Mouse (Mus musculus): ENCODE data around the gene Vwa8. TPM values are rescaled to one million over a fixed set of nuclear protein-coding genes. Genes with fewer than 3 reads are reported as not detected.

Vwa8 gene
- polyA plus RNA-seq, 1 experiment, result 8.7 TPM

DNA sequence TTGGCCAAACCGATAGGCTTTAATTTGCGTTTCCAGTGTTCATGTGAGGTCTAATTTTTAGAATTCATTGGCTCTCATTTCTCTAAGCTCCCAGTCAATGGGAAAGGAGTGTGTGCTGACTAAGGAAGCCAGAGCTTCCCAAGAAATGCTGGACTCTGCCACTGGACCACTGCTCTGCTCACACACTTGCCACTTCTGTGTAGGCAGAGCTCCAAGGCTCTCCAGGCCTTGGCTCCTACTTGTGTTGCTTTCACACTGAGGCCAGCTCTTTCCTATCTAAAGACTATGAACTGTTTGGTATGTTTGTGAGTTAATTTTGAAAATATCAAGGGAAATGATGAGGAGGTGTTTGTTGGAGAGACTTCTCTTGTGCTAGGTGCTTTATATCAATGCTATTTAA is 67.8 kb downstream of the Vwa8 start:
- Histone ChIP-seq H3K36me3 (ENCODE audit: control insufficient read depth, insufficient read depth, low read length) (no peaks in the 10 kb centered on the region), H3K4me1 (replicated peaks; ENCODE audit: control insufficient read depth, insufficient read depth, low read length) (peaks cover 5% of the 10 kb centered on the region), H3K27ac (ENCODE audit: control insufficient read depth, insufficient read depth, low read length) (no peak overlapping the region), H3K27me3 (ENCODE audit: control insufficient read depth, insufficient read depth, low read length) (no peaks in the 10 kb centered on the region), H3K4me3 (ENCODE audit: control insufficient read depth, insufficient read depth, low read length) (no peak overlapping the region)
- DNase-seq, result no peak
- 89% methylated on average over 2 of the region's 2 CpGs for WGBS
- TF ChIP-seq POLR2A (IDR thresholded peaks at IDR 0.05; ENCODE audit: control insufficient read depth, extremely low read depth, insufficient read depth, low read length, poor library complexity) (no peak), CTCF (IDR thresholded peaks at IDR 0.05; ENCODE audit: borderline replicate concordance, control insufficient read depth, extremely low read depth, insufficient read depth, low read length, poor library complexity) (no peak)

DNA sequence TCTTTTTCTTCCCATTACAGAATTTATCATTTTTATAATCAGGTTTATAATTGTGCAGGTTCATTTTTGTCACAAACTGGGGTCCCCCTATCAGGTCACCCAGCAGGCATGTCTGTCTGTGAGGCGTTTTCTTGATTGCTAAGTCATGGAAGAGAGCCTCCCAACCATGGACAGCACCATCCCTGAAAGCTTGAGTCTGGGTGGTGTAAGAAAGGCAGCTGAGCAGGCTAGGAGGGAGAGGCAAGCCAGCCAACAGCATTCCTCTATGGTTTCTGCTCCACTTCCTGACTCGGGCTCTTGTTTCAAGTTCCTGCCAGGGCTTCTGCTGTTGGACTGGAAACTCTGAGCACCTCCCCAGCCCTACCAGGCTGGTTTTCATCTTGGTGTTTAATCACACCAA is 72.4 kb downstream of the Vwa8 start:
- WGBS, result 82% methylated on average over 2 of the region's 2 CpGs
- no peaks in the 10 kb centered on the region for H3K36me3 ChIP-seq (ENCODE audit: control insufficient read depth, insufficient read depth, low read length)
- 0 out of 2 replicates have a peak, but pooled peaks cover 2% of the 10 kb centered on the region for H3K4me1 ChIP-seq (replicated peaks; ENCODE audit: control insufficient read depth, insufficient read depth, low read length)
- H3K27ac ChIP-seq (ENCODE audit: control insufficient read depth, insufficient read depth, low read length), result no peak overlapping the region
- no peak overlapping the region for H3K4me3 ChIP-seq (ENCODE audit: control insufficient read depth, insufficient read depth, low read length)
- H3K27me3 ChIP-seq (ENCODE audit: control insufficient read depth, insufficient read depth, low read length), result no peaks in the 10 kb centered on the region
- no peak for DNase-seq
- no peak for TF ChIP-seq POLR2A (IDR thresholded peaks at IDR 0.05; ENCODE audit: control insufficient read depth, extremely low read depth, insufficient read depth, low read length, poor library complexity)

DNA sequence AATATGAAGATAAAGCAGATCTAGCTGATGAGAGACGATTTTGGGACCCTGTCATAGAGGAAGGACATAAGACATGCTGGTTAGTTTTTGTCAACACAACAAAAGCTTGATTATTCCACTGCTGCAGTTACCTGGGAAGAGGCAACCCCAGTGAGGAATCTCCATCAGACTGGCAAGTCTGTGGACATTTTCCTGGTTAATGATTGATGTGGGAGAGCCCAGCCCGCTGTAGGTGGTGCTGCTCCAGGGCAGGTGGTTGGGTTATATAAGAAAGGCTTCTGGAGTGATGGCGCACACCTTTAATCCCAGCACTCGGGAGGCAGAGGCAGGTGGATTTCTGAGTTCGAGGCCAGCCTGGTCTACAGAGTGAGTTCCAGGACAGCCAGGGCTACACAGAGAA is 74.8 kb downstream of the Vwa8 start:
- TF ChIP-seq POLR2A (IDR thresholded peaks at IDR 0.05; ENCODE audit: control insufficient read depth, extremely low read depth, insufficient read depth, low read length, poor library complexity), result no peak
- TF ChIP-seq CTCF (IDR thresholded peaks at IDR 0.05; ENCODE audit: borderline replicate concordance, control insufficient read depth, extremely low read depth, insufficient read depth, low read length, poor library complexity), result no peak
- DNase-seq, result no peak
- Histone ChIP-seq H3K4me3 (ENCODE audit: control insufficient read depth, insufficient read depth, low read length) (no peak overlapping the region), H3K27me3 (ENCODE audit: control insufficient read depth, insufficient read depth, low read length) (no peaks in the 10 kb centered on the region), H3K4me1 (replicated peaks; ENCODE audit: control insufficient read depth, insufficient read depth, low read length) (0 out of 2 replicates have a peak, but pooled peaks cover 2% of the 10 kb centered on the region), H3K27ac (ENCODE audit: control insufficient read depth, insufficient read depth, low read length) (no peak overlapping the region), H3K36me3 (ENCODE audit: control insufficient read depth, insufficient read depth, low read length) (no peaks in the 10 kb centered on the region)
- 93% methylated on average over 5 of the region's 5 CpGs for WGBS

DNA sequence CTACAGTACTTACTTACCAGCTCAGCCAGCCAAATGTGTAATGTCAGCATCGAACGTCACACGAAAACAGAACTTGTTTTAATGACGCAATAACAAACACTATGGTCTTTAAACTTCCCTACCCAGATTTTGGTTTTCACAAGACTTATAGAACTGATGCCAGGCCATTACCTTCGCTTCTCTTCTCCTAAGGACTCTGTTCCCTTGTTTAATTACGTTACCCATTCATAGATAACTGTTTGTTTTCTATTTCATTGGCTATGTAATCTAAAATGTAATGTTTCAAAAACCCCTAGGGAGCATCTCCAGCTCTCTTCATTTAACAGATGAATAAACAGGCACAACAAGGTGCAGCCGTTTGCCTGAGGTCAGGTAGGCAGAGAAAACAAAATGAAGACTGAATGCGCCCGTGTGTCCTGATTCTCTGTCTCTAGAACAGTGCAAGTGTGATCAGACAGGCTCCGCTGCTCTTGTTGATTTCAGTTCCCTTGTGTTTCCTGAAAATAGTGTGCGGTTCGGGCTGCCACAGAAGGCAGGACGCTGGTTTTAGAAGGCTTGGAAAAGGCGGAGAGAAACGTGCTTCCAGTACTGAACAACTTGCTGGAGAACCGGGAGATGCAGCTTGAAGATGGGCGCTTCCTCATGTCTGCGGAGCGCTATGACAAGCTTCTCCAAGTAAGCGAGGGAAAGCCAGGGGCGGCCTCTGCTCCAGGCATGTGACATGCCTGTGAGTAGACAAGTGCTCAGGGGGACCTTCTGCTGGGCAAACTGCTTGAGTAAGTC is 76.1 kb downstream of the Vwa8 start:
- TF ChIP-seq CTCF (IDR thresholded peaks at IDR 0.05; ENCODE audit: borderline replicate concordance, control insufficient read depth, extremely low read depth, insufficient read depth, low read length, poor library complexity) (no peak), POLR2A (IDR thresholded peaks at IDR 0.05; ENCODE audit: control insufficient read depth, extremely low read depth, insufficient read depth, low read length, poor library complexity) (no peak)
- 96% methylated on average over 21 of the region's 21 CpGs for WGBS
- Histone ChIP-seq H3K4me1 (replicated peaks; ENCODE audit: control insufficient read depth, insufficient read depth, low read length) (0 out of 2 replicates have a peak, but pooled peaks cover 2% of the 10 kb centered on the region), H3K27ac (ENCODE audit: control insufficient read depth, insufficient read depth, low read length) (no peak overlapping the region), H3K36me3 (ENCODE audit: control insufficient read depth, insufficient read depth, low read length) (no peaks in the 10 kb centered on the region), H3K4me3 (ENCODE audit: control insufficient read depth, insufficient read depth, low read length) (no peak overlapping the region), H3K27me3 (ENCODE audit: control insufficient read depth, insufficient read depth, low read length) (no peaks in the 10 kb centered on the region)
- DNase-seq, result no peak

DNA sequence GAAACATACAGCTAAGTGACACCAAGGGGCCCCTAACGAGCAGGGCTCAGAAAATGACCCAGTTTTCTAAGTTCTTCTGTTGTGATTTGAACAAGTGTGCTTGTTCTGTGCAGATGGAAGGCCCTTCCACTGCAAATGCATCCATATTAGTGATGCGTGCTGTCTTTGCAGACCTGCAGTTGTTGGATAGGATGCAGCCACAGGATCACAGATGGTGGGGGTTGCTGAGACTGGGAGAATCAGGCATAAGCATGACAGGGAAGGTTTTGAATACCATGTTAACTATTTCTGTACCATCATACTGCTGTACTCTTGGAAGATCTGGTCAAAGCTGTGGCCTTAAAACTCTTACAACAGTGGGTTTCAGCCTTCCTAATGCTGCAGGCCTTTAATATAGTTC is 83.2 kb downstream of the Vwa8 start:
- WGBS, result 91% methylated on average over 2 of the region's 2 CpGs
- H3K4me1 ChIP-seq (replicated peaks; ENCODE audit: control insufficient read depth, insufficient read depth, low read length), result no peaks in the 10 kb centered on the region
- no peaks in the 10 kb centered on the region for H3K36me3 ChIP-seq (ENCODE audit: control insufficient read depth, insufficient read depth, low read length)
- H3K4me3 ChIP-seq (ENCODE audit: control insufficient read depth, insufficient read depth, low read length), result no peak overlapping the region
- H3K27ac ChIP-seq (ENCODE audit: control insufficient read depth, insufficient read depth, low read length), result no peak overlapping the region
- TF ChIP-seq CTCF (IDR thresholded peaks at IDR 0.05; ENCODE audit: borderline replicate concordance, control insufficient read depth, extremely low read depth, insufficient read depth, low read length, poor library complexity), result no peak
- no peak for TF ChIP-seq POLR2A (IDR thresholded peaks at IDR 0.05; ENCODE audit: control insufficient read depth, extremely low read depth, insufficient read depth, low read length, poor library complexity)
- no peaks in the 10 kb centered on the region for H3K27me3 ChIP-seq (ENCODE audit: control insufficient read depth, insufficient read depth, low read length)
- DNase-seq, result no peak

DNA sequence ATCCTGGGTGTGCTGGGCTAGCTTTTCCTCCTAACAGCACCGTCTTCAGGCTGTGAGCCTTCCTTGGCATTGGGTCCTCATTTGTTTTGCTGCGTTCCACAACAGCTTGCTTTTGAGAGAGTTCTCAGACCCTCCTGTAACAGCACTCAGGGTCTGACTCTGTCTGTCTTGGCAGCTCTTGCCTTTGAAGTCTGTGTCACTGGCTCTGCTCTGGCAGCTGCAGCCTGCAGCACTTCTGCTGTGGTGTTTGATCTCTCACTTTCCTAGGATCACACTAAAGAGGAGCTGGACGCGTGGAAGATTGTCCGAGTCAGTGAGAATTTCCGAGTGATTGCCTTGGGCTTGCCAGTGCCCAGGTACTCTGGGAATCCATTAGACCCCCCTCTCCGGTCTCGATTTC is 84.5 kb downstream of the Vwa8 start:
- Histone ChIP-seq H3K27me3 (ENCODE audit: control insufficient read depth, insufficient read depth, low read length) (no peaks in the 10 kb centered on the region), H3K4me3 (ENCODE audit: control insufficient read depth, insufficient read depth, low read length) (no peak overlapping the region), H3K36me3 (ENCODE audit: control insufficient read depth, insufficient read depth, low read length) (no peaks in the 10 kb centered on the region), H3K27ac (ENCODE audit: control insufficient read depth, insufficient read depth, low read length) (no peak overlapping the region), H3K4me1 (replicated peaks; ENCODE audit: control insufficient read depth, insufficient read depth, low read length) (no peaks in the 10 kb centered on the region)
- 91% methylated on average over 8 of the region's 8 CpGs for WGBS
- no peak for DNase-seq
- TF ChIP-seq POLR2A (IDR thresholded peaks at IDR 0.05; ENCODE audit: control insufficient read depth, extremely low read depth, insufficient read depth, low read length, poor library complexity) (no peak), CTCF (IDR thresholded peaks at IDR 0.05; ENCODE audit: borderline replicate concordance, control insufficient read depth, extremely low read depth, insufficient read depth, low read length, poor library complexity) (no peak)

DNA sequence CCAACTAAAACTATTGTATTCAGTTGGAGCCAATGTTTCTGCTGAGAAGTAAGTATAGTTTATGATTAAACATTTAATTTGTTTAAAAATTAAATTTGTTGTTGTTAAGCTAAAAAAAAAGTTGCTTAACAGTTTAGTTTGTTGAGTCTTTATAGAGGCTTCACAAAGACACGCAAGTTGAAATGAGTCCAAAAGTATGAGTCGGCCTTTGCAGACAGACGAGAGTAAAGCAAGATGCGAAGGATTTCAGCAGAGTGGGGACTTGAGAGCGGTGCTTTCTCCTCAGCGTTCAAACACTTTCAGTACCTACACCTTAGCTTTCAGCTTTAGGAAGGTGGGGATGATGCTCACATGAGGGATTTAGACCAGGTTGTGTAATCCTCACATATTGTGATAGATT is 85.7 kb downstream of the Vwa8 start:
- no peak overlapping the region for H3K4me3 ChIP-seq (ENCODE audit: control insufficient read depth, insufficient read depth, low read length)
- WGBS, result 96% methylated on average over 6 of the region's 6 CpGs
- H3K27ac ChIP-seq (ENCODE audit: control insufficient read depth, insufficient read depth, low read length), result no peak overlapping the region
- DNase-seq, result no peak
- no peaks in the 10 kb centered on the region for H3K36me3 ChIP-seq (ENCODE audit: control insufficient read depth, insufficient read depth, low read length)
- H3K27me3 ChIP-seq (ENCODE audit: control insufficient read depth, insufficient read depth, low read length), result no peaks in the 10 kb centered on the region
- no peak for TF ChIP-seq POLR2A (IDR thresholded peaks at IDR 0.05; ENCODE audit: control insufficient read depth, extremely low read depth, insufficient read depth, low read length, poor library complexity)
- no peak for TF ChIP-seq CTCF (IDR thresholded peaks at IDR 0.05; ENCODE audit: borderline replicate concordance, control insufficient read depth, extremely low read depth, insufficient read depth, low read length, poor library complexity)
- no peaks in the 10 kb centered on the region for H3K4me1 ChIP-seq (replicated peaks; ENCODE audit: control insufficient read depth, insufficient read depth, low read length)
